Mouse (Mus musculus) limb, embryonic 15.5 days (tissue): ENCODE measurements around the gene Mta2. TPM values are rescaled to one million over a fixed set of nuclear protein-coding genes. Genes with fewer than 3 reads are reported as not detected.
A peak's percentile ranks its signal among the peaks of the same experiment; 100 is the strongest.

Experiments
- ATAC-seq: fragments of 200-750 bp; cut with Nextera tagmentation; 2 replicates; pipeline ENCODE4 v1.8.0; 2017; ENCODE audit warnings: low read depth, moderate TSS enrichment; ENCODE audit not compliant: insufficient number of reproducible peaks, low FRiP score, low TSS enrichment
- H3K27ac ChIP-seq: fragments of 300-500 bp; sonication (generic); 2 replicates; pipeline ENCODE4 v1.5.1; 2015; ENCODE audit warnings: moderate library complexity, mild to moderate bottlenecking, inconsistent platforms
- H3K27me3 ChIP-seq: fragments of 300-500 bp; sonication (generic); 2 replicates; pipeline ENCODE4 v1.6.1; 2015; ENCODE audit warnings: inconsistent platforms
- H3K36me3 ChIP-seq: fragments of 300-500 bp; sonication (generic); 2 replicates; pipeline ENCODE4 v1.6.1; 2015; ENCODE audit warnings: inconsistent platforms
- H3K4me1 ChIP-seq: fragments of 300-500 bp; sonication (generic); 2 replicates; pipeline ENCODE4 v1.6.1; 2015; ENCODE audit warnings: inconsistent platforms
- H3K4me2 ChIP-seq: fragments of 300-500 bp; sonication (generic); 2 replicates; pipeline ENCODE4 v1.6.1; 2015; ENCODE audit warnings: mild to moderate bottlenecking, inconsistent platforms
- H3K4me3 ChIP-seq: fragments of 300-500 bp; sonication (generic); 2 replicates; pipeline ENCODE4 v1.5.1; 2015; ENCODE audit warnings: mild to moderate bottlenecking, inconsistent platforms
- H3K9ac ChIP-seq: fragments of 300-500 bp; sonication (generic); 2 replicates; pipeline ENCODE4 v1.6.1; 2015; ENCODE audit warnings: inconsistent platforms
- H3K9me3 ChIP-seq: fragments of 300-500 bp; sonication (generic); 2 replicates; pipeline ENCODE4 v1.6.1; 2016; ENCODE audit warnings: inconsistent platforms
- WGBS: fragments of 180-500 bp; shearing (Covaris S2); methylation state at CpG from one replicate; pipeline ENCODE4 v1.1.7; 2015; 5-methylcytosine and 5-hydroxymethylcytosine counted together
- polyA plus RNA-seq: library from polyadenylated mRNA; unstranded; fragments of >200 nt; fragmentation: Nextera tagmentation; extraction: Ambion mirVana; gene quantifications from 2 replicates; pipeline ENCODE4 v1.2.1, GENCODE M21; 2015

Mta2 gene
- polyA plus RNA-seq, 1 experiment from 2014 or later: 160 TPM

GRCm38 (mm10) chr19:8999223-8999622, 57.5 kb downstream of the Mta2 start:
- H3K27me3 ChIP-seq: no peaks in the 10 kb centered on the region
- WGBS: 87% methylated on average over 4 of the region's 4 CpGs
- H3K9me3 ChIP-seq: no peaks in the 10 kb centered on the region
- no peak for ATAC-seq
- H3K9ac ChIP-seq: no peak overlapping the region
- H3K36me3 ChIP-seq: peaks cover 50% of the 10 kb centered on the region
- H3K4me2 ChIP-seq: no peak overlapping the region
- no peak overlapping the region for H3K4me3 ChIP-seq
- 0 out of 2 replicates have a peak overlapping the region, but pooled peaks have one; percentile 86 for H3K27ac ChIP-seq
- peaks cover 53% of the 10 kb centered on the region for H3K4me1 ChIP-seq

Other genes with a start within 250 kb of the Mta2 start
- gene Slc3a2, start 218.5 kb upstream of the Mta2 start, polyA plus RNA-seq: 118 and 148 TPM in 2 replicates
- 93.8 and 96.0 TPM in 2 replicates for gene Wdr74, start 206.0 kb upstream of the Mta2 start, polyA plus RNA-seq
- 1.7 and 2.3 TPM in 2 replicates for gene 1700092M07Rik, start 201.2 kb upstream of the Mta2 start, polyA plus RNA-seq
- 185 and 189 TPM in 2 replicates for gene Stx5a, start 200.5 kb upstream of the Mta2 start, polyA plus RNA-seq
- gene Nxf1, start 184.8 kb upstream of the Mta2 start, polyA plus RNA-seq: 171 and 188 TPM in 2 replicates
- gene Tmem223, start 170.9 kb upstream of the Mta2 start, polyA plus RNA-seq: 141 and 155 TPM in 2 replicates
- 78.4 and 81.7 TPM in 2 replicates for gene Tmem179b, start 167.4 kb upstream of the Mta2 start, polyA plus RNA-seq
- 24.9 and 25.3 TPM in 2 replicates for gene Taf6l, start 155.5 kb upstream of the Mta2 start, polyA plus RNA-seq
- 149 and 152 TPM in 2 replicates for gene Polr2g, start 143.3 kb upstream of the Mta2 start, polyA plus RNA-seq
- 4.6 and 4.8 TPM in 2 replicates for gene Zbtb3, start 139.3 kb upstream of the Mta2 start, polyA plus RNA-seq
- gene Ttc9c, start 122.5 kb upstream of the Mta2 start, polyA plus RNA-seq: 50.4 and 56.8 TPM in 2 replicates
- 5.4 and 5.6 TPM in 2 replicates for gene Hnrnpul2, start 121.9 kb upstream of the Mta2 start, polyA plus RNA-seq
- gene AC129217.1, start 112.1 kb upstream of the Mta2 start, polyA plus RNA-seq: not detected in 2 replicates
- gene Bscl2, start 104.4 kb upstream of the Mta2 start, polyA plus RNA-seq: 77.4 and 93.6 TPM in 2 replicates
- 2.0 and 3.0 TPM in 2 replicates for gene Gng3, start 102.7 kb upstream of the Mta2 start, polyA plus RNA-seq
- gene Lrrn4cl, start 91.1 kb upstream of the Mta2 start, polyA plus RNA-seq: 3.1 and 4.3 TPM in 2 replicates
- 173 and 176 TPM in 2 replicates for gene Ubxn1, start 70.4 kb upstream of the Mta2 start, polyA plus RNA-seq
- 65.9 and 69.1 TPM in 2 replicates for gene Uqcc3, start 61.0 kb upstream of the Mta2 start, polyA plus RNA-seq
- 69.3 and 76.7 TPM in 2 replicates for gene Lbhd1, start 58.1 kb upstream of the Mta2 start, polyA plus RNA-seq
- gene Gm49403, start 57.9 kb upstream of the Mta2 start, polyA plus RNA-seq: not detected in 2 replicates
- 76.8 and 80.9 TPM in 2 replicates for gene 1810009A15Rik, start 53.0 kb upstream of the Mta2 start, polyA plus RNA-seq
- not detected in 2 replicates for gene Gm49416, start 52.9 kb upstream of the Mta2 start, polyA plus RNA-seq
- 38.6 and 42.0 TPM in 2 replicates for gene Ints5, start 48.9 kb upstream of the Mta2 start, polyA plus RNA-seq
- gene Ganab, start 43.8 kb upstream of the Mta2 start, polyA plus RNA-seq: 97.4 and 102 TPM in 2 replicates
- 47.1 and 48.6 TPM in 2 replicates for gene B3gat3, start 21.5 kb upstream of the Mta2 start, polyA plus RNA-seq
- 4.0 and 4.6 TPM in 2 replicates for gene Rom1, start 12.5 kb upstream of the Mta2 start, polyA plus RNA-seq
- gene Eml3, start 12.3 kb upstream of the Mta2 start, polyA plus RNA-seq: 41.8 and 42.7 TPM in 2 replicates
- gene Tut1, start 12.0 kb downstream of the Mta2 start, polyA plus RNA-seq: 29.3 and 30.0 TPM in 2 replicates
- gene Eef1g, start 25.2 kb downstream of the Mta2 start, polyA plus RNA-seq: 467 and 482 TPM in 2 replicates
- 96.4 and 104 TPM in 2 replicates for gene Ahnak, start 47.4 kb downstream of the Mta2 start, polyA plus RNA-seq
- gene Scgb1a1, start 146.1 kb downstream of the Mta2 start, polyA plus RNA-seq: 0.98 and 1.2 TPM in 2 replicates
- gene Asrgl1, start 193.8 kb downstream of the Mta2 start, polyA plus RNA-seq: 11.5 and 14.1 TPM in 2 replicates